Mouse (Mus musculus) forebrain, embryonic 12.5 days (tissue): ENCODE measurements around the gene Ryr3. TPM values are rescaled to one million over a fixed set of nuclear protein-coding genes. Genes with fewer than 3 reads are reported as not detected.
A peak's percentile ranks its signal among the peaks of the same experiment; 100 is the strongest.

ENCODE experiments used
- ATAC-seq: fragments of 200-750 bp; cut with Nextera tagmentation; 2 replicates; pipeline ENCODE4 v1.8.0; 2017; ENCODE audit warnings: moderate TSS enrichment; ENCODE audit not compliant: low FRiP score
- H3K27ac ChIP-seq: fragments of 300-500 bp; sonication (generic); 2 replicates; pipeline ENCODE4 v1.5.1; 2016; ENCODE audit warnings: mild to moderate bottlenecking
- H3K27me3 ChIP-seq: fragments of 300-500 bp; sonication (generic); 2 replicates; pipeline ENCODE4 v1.6.1; 2016; ENCODE audit warnings: mild to moderate bottlenecking
- H3K36me3 ChIP-seq: fragments of 300-500 bp; sonication (generic); replicated peaks from 2 replicates; pipeline ENCODE4 v1.6.1; 2016; ENCODE audit warnings: mild to moderate bottlenecking
- H3K4me1 ChIP-seq: fragments of 300-500 bp; sonication (generic); 2 replicates; pipeline ENCODE4 v1.6.1; 2016
- H3K4me2 ChIP-seq: fragments of 300-500 bp; sonication (generic); 2 replicates; pipeline ENCODE4 v1.6.1; 2016; ENCODE audit warnings: mild to moderate bottlenecking, moderate library complexity
- H3K4me3 ChIP-seq: fragments of 300-500 bp; sonication (generic); replicated peaks from 2 replicates; pipeline ENCODE4 v1.5.1; 2016; ENCODE audit warnings: mild to moderate bottlenecking
- H3K9ac ChIP-seq: fragments of 300-500 bp; sonication (generic); 2 replicates; pipeline ENCODE4 v1.6.1; 2016; ENCODE audit warnings: mild to moderate bottlenecking
- H3K9me3 ChIP-seq: fragments of 300-500 bp; sonication (generic); 2 replicates; pipeline ENCODE4 v1.6.1; 2016
- WGBS: fragments of 180-500 bp; shearing (Covaris S2); methylation state at CpG from one replicate; pipeline ENCODE4 v1.1.7; 2016; 5-methylcytosine and 5-hydroxymethylcytosine counted together
- polyA plus RNA-seq: library from polyadenylated mRNA; unstranded; fragments of >200 nt; fragmentation: Nextera tagmentation; extraction: Ambion mirVana; gene quantifications from 2 replicates; pipeline ENCODE4 v1.2.1, GENCODE M21; 2016

Gene Ryr3
- polyA plus RNA-seq, 1 experiment from 2014 or later = 1.6 TPM

GRCm38 (mm10) chr2:112760692-112761091 is 456.2 kb downstream of the Ryr3 start:
- no peak overlapping the region for H3K4me2 ChIP-seq
- no peaks in the 10 kb centered on the region for H3K27me3 ChIP-seq
- ATAC-seq = peak; percentile 24; the same call in 1 of the 2 replicates
- no peaks in the 10 kb centered on the region for H3K36me3 ChIP-seq
- no peaks in the 10 kb centered on the region for H3K9me3 ChIP-seq
- H3K4me1 ChIP-seq = 0 out of 2 replicates have a peak, but pooled peaks cover 3% of the 10 kb centered on the region
- H3K4me3 ChIP-seq = no peak overlapping the region
- WGBS = 65% methylated on average over 4 of the region's 4 CpGs
- H3K9ac ChIP-seq = no peak overlapping the region
- H3K27ac ChIP-seq = peak overlapping the region; percentile 32

GRCm38 (mm10) chr2:112759678-112760077 is 457.2 kb downstream of the Ryr3 start:
- no peak overlapping the region for H3K4me2 ChIP-seq
- H3K27ac ChIP-seq = no peak overlapping the region
- no peaks in the 10 kb centered on the region for H3K36me3 ChIP-seq
- 0 out of 2 replicates have a peak, but pooled peaks cover 3% of the 10 kb centered on the region for H3K4me1 ChIP-seq
- H3K27me3 ChIP-seq = no peaks in the 10 kb centered on the region
- H3K9ac ChIP-seq = no peak overlapping the region
- H3K4me3 ChIP-seq = no peak overlapping the region
- no peak for ATAC-seq
- H3K9me3 ChIP-seq = no peaks in the 10 kb centered on the region
- WGBS = 80% methylated on average over 5 of the region's 5 CpGs

- Histone ChIP-seq H3K27me3 (no peaks in the 10 kb centered on the region), H3K9ac (no peak overlapping the region), H3K36me3 (no peaks in the 10 kb centered on the region), H3K9me3 (no peaks in the 10 kb centered on the region), H3K4me1 (0 out of 2 replicates have a peak, but pooled peaks cover 3% of the 10 kb centered on the region), H3K4me3 (no peak overlapping the region), H3K4me2 (no peak overlapping the region), H3K27ac (no peak overlapping the region)
- 93% methylated on average over 2 of the region's 2 CpGs for WGBS
- ATAC-seq = no peak
Observed at GRCm38 (mm10) chr2:112758732-112759131, 458.2 kb downstream of the Ryr3 start.

GRCm38 (mm10) chr2:112753316-112753715 is 463.6 kb downstream of the Ryr3 start:
- Histone ChIP-seq H3K36me3 (no peaks in the 10 kb centered on the region), H3K27ac (no peak overlapping the region), H3K4me1 (no peaks in the 10 kb centered on the region), H3K4me2 (no peak overlapping the region), H3K27me3 (no peaks in the 10 kb centered on the region), H3K9me3 (no peaks in the 10 kb centered on the region), H3K9ac (no peak overlapping the region), H3K4me3 (no peak overlapping the region)
- WGBS = 93% methylated on average over 4 of the region's 4 CpGs
- ATAC-seq = no peak

DNA sequence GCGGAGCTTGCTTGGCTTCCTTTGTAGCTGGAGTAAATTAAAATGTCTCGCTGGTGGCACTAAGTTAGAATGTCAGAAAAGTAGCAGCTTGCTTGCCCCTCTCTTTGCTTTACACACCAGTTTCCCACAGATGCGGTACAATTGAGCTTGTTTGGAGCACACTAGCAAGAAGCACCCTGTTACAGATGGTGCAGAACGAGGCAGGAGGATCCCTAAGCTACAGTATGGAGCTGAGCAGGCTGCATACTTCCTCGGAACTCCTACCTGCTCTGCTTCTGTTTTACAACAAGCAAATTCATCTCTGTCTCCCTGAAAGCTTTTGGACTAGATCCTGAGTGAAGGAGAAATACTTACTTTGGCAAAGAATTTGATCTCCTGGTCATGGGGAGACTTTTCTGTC is 465.5 kb downstream of the Ryr3 start:
- Histone ChIP-seq H3K36me3 (no peaks in the 10 kb centered on the region), H3K4me3 (no peak overlapping the region), H3K9me3 (no peaks in the 10 kb centered on the region), H3K4me1 (no peaks in the 10 kb centered on the region), H3K4me2 (no peak overlapping the region), H3K27me3 (no peaks in the 10 kb centered on the region), H3K27ac (no peak overlapping the region), H3K9ac (no peak overlapping the region)
- ATAC-seq = no peak
- WGBS = 84% methylated on average over 5 of the region's 5 CpGs

DNA sequence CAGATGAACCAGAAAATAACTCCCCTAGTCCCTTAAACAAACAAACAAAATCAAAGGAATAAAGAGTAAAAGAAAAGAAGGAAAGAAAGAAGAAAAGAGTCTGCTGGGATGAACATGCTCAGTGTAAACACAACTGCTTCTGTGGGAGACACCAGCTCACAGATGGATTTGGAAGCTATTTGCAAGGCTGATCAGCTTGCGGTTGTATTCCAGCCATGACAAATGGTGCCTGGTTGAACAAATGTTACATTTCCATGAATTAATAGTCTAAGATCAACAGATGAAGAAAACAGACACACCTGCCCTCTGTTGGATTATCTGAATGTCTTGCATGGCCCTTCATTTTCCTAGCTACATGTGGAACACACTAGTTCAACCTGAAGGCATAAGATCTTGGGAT is 468.4 kb downstream of the Ryr3 start:
- ATAC-seq = no peak
- H3K36me3 ChIP-seq = no peaks in the 10 kb centered on the region
- no peak overlapping the region for H3K4me3 ChIP-seq
- H3K27me3 ChIP-seq = no peaks in the 10 kb centered on the region
- H3K4me2 ChIP-seq = no peak overlapping the region
- H3K9ac ChIP-seq = no peak overlapping the region
- H3K27ac ChIP-seq = no peak overlapping the region
- no peaks in the 10 kb centered on the region for H3K4me1 ChIP-seq
- 90% methylated on average over 1 of the region's 1 CpGs for WGBS
- no peaks in the 10 kb centered on the region for H3K9me3 ChIP-seq

DNA sequence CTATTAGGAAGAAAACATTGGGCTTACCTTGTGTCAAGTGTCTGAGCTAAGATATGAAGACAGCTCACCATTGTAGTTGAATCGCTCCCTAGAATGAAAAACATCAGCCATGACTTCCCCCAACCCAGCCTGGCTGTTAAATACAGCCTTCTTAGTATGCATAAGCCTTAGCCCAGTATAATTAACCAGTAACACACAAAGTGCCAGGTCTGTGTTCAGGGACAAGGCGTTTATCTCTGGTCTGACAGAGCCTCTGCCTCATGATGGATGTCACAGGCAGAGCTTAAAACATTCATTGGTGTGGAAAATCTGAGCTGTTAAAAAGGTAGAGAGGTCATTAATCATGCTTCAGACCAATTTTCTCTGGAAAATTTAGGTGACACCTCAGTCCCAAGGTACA is 484.0 kb downstream of the Ryr3 start:
- WGBS = 42% methylated on average over 2 of the region's 2 CpGs
- H3K27ac ChIP-seq = peak overlapping the region; percentile 32; the same call in 1 of the 2 replicates

GRCm38 (mm10) chr2:112727842-112728241 is 489.1 kb downstream of the Ryr3 start:
- no peak overlapping the region for H3K27ac ChIP-seq
- 72% methylated on average over 6 of the region's 6 CpGs for WGBS
- no peaks in the 10 kb centered on the region for H3K9me3 ChIP-seq
- no peak for ATAC-seq
- H3K36me3 ChIP-seq = no peaks in the 10 kb centered on the region
- no peaks in the 10 kb centered on the region for H3K27me3 ChIP-seq
- H3K9ac ChIP-seq = no peak overlapping the region
- no peaks in the 10 kb centered on the region; the same call in 1 of the 2 replicates for H3K4me1 ChIP-seq
- no peak overlapping the region for H3K4me2 ChIP-seq
- H3K4me3 ChIP-seq = no peak overlapping the region

More for the DNA sequence above, 484.0 kb downstream of the Ryr3 start:
- Histone ChIP-seq H3K27me3 (no peaks in the 10 kb centered on the region), H3K36me3 (no peaks in the 10 kb centered on the region), H3K9me3 (no peaks in the 10 kb centered on the region), H3K4me2 (no peak overlapping the region), H3K4me3 (no peak overlapping the region), H3K9ac (no peak overlapping the region), H3K4me1 (no peaks in the 10 kb centered on the region; the same call in 1 of the 2 replicates)
- peak; percentile 87; the same call in 1 of the 2 replicates for ATAC-seq

- WGBS = 86% methylated on average over 1 of the region's 1 CpGs
- Histone ChIP-seq H3K27ac (0 out of 2 replicates have a peak overlapping the region, but pooled peaks have one; percentile 26), H3K9ac (no peak overlapping the region), H3K36me3 (no peaks in the 10 kb centered on the region), H3K4me3 (no peak overlapping the region), H3K4me1 (peaks cover 6% of the 10 kb centered on the region), H3K27me3 (no peaks in the 10 kb centered on the region), H3K4me2 (no peak overlapping the region), H3K9me3 (no peaks in the 10 kb centered on the region)
- ATAC-seq = no peak
Observed at GRCm38 (mm10) chr2:112721217-112721616, 495.7 kb downstream of the Ryr3 start.

DNA sequence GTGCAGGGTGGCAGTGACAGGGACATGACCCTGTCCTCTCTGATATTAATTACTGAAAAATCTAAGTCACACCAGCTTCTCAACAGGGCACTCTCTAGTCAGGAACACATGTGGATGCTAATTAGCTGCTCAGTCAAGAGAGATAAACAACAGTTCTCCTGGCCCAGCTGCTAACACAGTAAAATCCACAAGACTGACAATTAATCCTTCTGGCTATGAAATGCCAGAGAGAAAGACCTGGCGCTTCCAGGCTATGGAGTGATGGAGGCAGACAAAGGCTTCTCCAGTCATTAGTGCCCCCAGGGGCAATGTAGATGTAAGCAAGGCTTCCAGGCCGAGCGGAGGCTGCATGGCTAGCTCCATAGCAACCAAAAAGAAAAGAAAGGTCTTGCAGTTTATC is 496.2 kb downstream of the Ryr3 start:
- 7% methylated on average over 3 of the region's 3 CpGs for WGBS
- no peaks in the 10 kb centered on the region for H3K9me3 ChIP-seq
- no peak overlapping the region for H3K9ac ChIP-seq
- H3K4me2 ChIP-seq = no peak overlapping the region
- H3K4me1 ChIP-seq = peaks cover 6% of the 10 kb centered on the region
- ATAC-seq = peak; percentile 78
- no peak overlapping the region for H3K4me3 ChIP-seq
- no peaks in the 10 kb centered on the region for H3K36me3 ChIP-seq
- no peaks in the 10 kb centered on the region for H3K27me3 ChIP-seq
- H3K27ac ChIP-seq = no peak overlapping the region; the same call in 1 of the 2 replicates

- H3K4me2 ChIP-seq = no peak overlapping the region
- H3K4me1 ChIP-seq = no peaks in the 10 kb centered on the region
- no peaks in the 10 kb centered on the region for H3K36me3 ChIP-seq
- no peak overlapping the region for H3K27ac ChIP-seq
- no peak for ATAC-seq
- 81% methylated on average over 4 of the region's 4 CpGs for WGBS
- no peaks in the 10 kb centered on the region for H3K9me3 ChIP-seq
- H3K4me3 ChIP-seq = no peak overlapping the region
- no peaks in the 10 kb centered on the region for H3K27me3 ChIP-seq
- no peak overlapping the region for H3K9ac ChIP-seq
Observed at GRCm38 (mm10) chr2:112714648-112715047, 502.2 kb downstream of the Ryr3 start.

- Histone ChIP-seq H3K36me3 (no peaks in the 10 kb centered on the region), H3K4me2 (no peak overlapping the region), H3K4me1 (no peaks in the 10 kb centered on the region), H3K9ac (no peak overlapping the region), H3K9me3 (no peaks in the 10 kb centered on the region), H3K4me3 (no peak overlapping the region), H3K27ac (no peak overlapping the region), H3K27me3 (no peaks in the 10 kb centered on the region)
- WGBS = 89% methylated on average over 5 of the region's 5 CpGs
- no peak for ATAC-seq
Observed at GRCm38 (mm10) chr2:112681817-112682216, 535.1 kb downstream of the Ryr3 start.

DNA sequence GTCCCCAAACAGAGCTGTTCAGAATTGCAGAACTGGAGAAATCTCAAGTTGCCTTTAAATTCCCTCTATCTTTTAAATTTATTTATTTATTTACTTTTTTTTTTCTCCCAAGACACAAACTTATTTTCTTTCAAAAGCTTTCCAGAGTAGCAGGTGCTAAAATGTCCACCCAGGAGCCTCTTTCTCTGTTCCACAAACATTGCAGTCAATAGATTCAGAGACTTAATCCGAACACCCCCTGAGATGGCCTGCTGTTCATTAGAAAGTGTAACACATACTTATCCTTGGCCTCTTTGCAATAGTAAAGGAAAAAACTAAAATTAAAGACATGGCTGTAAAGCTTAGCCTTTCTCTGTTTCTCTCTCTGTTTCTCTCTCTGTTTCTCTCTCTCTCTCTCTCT is 539.6 kb downstream of the Ryr3 start:
- 35% methylated on average over 1 of the region's 1 CpGs for WGBS
- H3K4me1 ChIP-seq = no peaks in the 10 kb centered on the region
- no peak for ATAC-seq
- no peak overlapping the region for H3K4me3 ChIP-seq
- no peak overlapping the region for H3K4me2 ChIP-seq
- no peak overlapping the region for H3K9ac ChIP-seq
- H3K27ac ChIP-seq = no peak overlapping the region
- no peaks in the 10 kb centered on the region for H3K36me3 ChIP-seq
- H3K27me3 ChIP-seq = no peaks in the 10 kb centered on the region
- H3K9me3 ChIP-seq = no peaks in the 10 kb centered on the region
